Mouse (Mus musculus) gastrocnemius, adult 8-10 months (tissue): ENCODE measurements around the gene Trim61. TPM values are rescaled to one million over a fixed set of nuclear protein-coding genes. Genes with fewer than 3 reads are reported as not detected.
A peak's percentile ranks its signal among the peaks of the same experiment; 100 is the strongest.
"Not testable (repeated sequence)": the region's sequence is repeated elsewhere in the genome, so short reads cannot be mapped to it uniquely, and the experiment has no call there.

Experiments
- DNase-seq, 2 experiments: peaks; one replicate each; pipeline ENCODE4 v3.0.0; 2022; ENCODE audit warnings: low spot score in 2 of 2
- total RNA-seq, 4 experiments: library from RNA; stranded (reverse); gene quantifications; 2 replicates each; pipeline ENCODE4 v1.2.4; 2022

Trim61 gene
- total RNA-seq, result not detected

GRCm38 (mm10) chr8:65018423-65018822 lies at the start of gene Trim61, which contains the start of gene Trim60:
TSS of gene Trim61 (minus strand) at chr8:65018523.
TSS of gene Trim60 (minus strand) at chr8:65018584.
- no peak for DNase-seq

DNA sequence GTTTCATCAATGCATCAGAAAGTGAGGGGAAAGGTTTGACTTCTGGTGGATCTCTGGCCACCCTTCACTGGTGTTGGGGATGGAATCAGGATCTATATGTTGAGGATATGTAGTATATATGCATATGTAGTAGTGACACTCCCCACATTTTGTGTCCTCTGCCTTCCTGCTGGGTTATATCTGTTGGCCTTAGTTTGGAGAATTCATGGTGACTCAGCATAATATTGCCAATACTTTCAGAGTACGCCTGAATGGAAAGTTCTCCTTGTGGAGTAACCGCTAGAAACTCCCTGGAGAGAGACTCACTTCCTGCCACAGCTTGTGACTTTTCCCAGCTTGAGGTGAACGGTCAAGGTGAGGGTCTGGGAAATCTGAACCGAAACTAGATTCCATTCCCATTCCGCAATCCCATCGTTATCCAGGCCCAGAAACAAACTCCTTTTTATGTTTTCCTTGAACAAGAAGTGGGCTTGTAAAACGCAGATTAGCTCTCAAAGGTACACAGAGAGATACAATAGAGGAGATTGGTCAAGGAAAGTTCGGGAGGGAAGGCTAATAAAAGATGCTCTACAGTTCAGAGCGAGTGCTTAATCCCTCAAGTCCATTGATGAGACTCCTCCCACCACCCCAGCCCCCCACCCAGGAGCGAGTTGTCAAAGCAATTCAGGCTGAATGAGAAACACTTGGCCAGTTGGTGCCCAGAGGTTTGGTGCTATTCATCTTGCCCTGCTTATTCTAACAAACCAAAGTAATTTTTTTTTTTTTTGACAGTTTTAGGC lies 49.6 kb upstream of the Trim61 start:
- no peak for DNase-seq

DNA sequence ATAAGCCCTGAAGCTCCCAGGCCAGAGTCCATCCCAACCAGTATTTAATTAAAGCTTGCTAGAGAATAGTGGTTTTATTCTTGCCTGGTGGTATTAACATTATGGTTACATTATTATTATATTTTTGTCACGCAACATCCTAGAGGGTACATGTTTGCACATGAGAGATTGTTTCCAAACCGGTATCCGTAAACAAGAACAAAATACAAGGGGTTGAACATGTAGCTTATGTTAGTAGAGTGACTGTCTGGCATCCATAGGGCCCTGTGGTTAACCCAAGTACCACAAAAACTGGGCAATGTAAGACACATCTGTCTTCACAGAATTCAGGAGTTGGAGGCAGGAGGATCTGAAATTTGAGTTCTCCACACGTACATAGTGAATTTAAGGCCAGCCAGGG lies 48.7 kb upstream of the Trim61 start:
- no peak for DNase-seq

DNA sequence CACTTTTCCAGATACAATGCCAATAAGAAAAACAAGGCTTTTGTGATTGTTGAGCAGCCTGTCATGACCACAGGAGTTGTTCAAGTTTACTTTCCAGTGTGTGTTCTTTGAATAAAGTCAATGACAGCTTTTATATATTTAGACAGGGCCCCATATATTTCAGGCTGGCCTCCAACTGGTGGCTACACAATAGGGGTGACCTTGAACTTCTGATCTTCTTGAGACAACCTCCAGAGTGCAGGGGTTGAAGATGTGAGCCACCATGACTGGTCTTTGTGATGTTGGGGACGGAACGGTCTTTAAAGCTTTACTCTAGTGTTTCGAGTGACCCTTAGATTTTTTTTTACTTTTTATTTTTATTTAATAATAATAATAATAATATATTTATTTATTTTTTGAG lies 47.3 kb upstream of the Trim61 start:
- DNase-seq, result no peak

- DNase-seq, result no peak
Measured at GRCm38 (mm10) chr8:65064071-65064470, 45.7 kb upstream of the Trim61 start.

DNA sequence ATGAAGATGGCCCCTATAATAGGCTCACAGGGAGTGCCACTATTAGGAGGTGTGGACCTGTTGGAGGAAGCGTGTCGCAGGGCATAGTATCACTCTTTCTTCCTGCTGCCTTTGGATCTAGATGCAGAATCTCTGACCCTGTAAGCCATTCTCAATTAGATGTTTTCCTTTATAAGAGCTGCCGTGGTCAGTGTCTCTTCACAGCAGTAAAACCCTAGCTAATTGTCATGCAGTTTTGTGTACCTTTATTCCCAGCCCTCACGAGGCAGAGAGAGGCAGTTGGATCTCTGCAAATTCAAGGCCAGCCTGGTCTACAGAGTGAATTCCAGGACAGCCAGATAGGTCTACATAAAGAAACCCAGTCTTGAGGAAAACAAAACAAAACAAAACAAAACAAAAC lies 43.9 kb upstream of the Trim61 start:
- no peak for DNase-seq

GRCm38 (mm10) chr8:65056722-65057121 lies 38.4 kb upstream of the Trim61 start:
- no peak for DNase-seq

DNA sequence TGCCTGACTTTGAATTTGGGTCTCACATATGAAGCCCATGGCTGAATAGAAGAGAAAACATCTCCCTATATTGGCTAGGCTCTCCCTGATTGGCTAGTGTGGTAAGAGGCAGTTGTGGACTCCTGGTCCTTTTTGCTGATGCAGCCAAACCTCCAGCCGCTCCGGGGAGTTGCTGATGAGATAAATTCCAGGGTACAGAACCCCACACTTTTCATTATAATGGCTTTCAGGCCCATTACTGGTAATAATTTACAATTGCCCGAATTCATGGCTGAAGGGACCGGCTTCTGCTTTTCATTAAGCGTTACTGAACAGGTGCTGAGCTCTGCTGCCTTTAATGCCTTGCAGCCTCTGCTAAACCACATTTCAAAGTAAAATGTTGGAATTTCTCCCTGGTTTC lies 35.6 kb upstream of the Trim61 start:
- no peak for DNase-seq

GRCm38 (mm10) chr8:65053554-65053953 lies 35.2 kb upstream of the Trim61 start:
- no peak for DNase-seq

- DNase-seq, result no peak
Measured at GRCm38 (mm10) chr8:65047801-65048200, 29.5 kb upstream of the Trim61 start.

DNA sequence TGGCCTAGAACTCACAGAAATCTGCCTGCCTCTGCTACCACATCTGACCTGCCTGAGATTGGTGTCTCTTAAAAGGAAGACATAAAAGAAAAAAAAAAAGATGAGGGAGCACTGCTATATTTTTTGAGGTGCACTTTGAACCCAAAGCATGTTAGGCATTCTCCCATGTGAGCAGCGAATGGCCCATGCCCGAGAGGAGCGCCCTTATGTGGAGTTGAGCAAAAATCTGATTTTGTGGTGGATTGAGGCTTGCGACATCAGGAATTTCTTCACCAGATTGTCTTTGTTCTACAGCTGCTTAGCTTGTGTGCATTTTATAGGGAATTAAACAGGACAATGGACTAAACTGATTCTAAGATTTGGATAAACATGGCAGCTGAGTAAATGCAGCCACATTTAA lies 28.9 kb upstream of the Trim61 start:
- no peak for DNase-seq

DNA sequence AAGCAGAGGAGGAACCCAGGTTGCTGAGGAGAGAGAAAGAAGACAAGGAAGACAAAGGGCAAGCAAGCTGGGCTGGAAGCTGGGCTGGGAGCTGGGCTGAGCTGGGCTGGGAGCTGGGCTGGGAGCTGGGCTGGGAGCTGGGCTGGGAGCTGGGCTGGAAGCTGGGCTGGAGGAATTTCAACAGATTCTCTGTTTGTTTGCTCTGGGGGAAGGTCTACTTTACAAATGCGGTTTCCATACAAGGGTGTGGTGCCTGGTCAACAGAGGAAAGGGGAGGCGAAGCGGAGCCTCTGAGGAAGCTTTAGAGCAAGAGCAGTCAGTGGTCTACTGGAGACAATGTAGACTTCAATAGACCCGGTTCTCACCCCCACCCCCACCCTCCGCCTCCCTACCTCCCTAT lies 28.2 kb upstream of the Trim61 start:
- no peak for DNase-seq

- DNase-seq, result no peak
Measured at GRCm38 (mm10) chr8:65037117-65037533, 18.8 kb upstream of the Trim61 start, which contains the start of gene Apela. TSS of gene Apela (minus strand) at chr8:65037336.

DNA sequence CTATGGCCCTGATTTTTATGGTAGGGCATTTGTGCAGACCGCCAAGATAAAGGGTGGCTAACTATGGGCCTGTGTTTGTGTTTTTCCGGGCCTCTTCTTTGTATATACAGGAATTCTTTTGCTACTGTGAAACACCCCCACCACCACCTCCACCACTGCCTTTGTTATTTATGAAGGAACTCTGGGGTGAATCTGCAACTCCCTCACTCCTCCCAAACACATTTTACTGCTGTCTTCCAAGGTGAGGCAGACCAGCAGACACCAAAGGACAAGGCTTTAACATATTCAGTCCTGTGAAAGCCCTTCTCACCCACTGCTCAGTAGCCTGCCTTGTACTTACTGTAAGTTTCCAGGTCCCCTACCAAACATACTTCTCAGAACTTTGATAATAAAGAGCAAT lies 15.8 kb upstream of the Trim61 start:
- DNase-seq, result no peak

DNA sequence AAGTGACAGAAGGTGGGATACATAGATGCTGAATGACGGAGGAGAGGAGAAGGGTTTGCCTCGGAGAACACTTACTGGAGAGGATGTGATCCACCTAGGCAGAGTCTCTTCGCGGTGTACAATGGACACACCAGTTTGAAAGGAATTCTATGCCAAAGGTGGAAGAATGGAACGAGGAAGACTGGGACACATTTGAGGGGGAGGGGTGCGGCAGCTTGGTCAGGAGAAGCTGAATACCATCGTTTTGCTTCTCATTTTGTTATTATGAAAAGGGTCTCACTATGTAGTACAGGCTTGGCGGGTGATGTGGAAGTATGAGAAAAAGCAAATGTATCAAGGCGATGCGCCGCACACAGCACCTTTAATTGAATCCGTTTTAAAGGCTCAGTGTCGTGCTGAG lies 14.7 kb upstream of the Trim61 start:
- DNase-seq, result no peak

- no peak for DNase-seq
Measured at GRCm38 (mm10) chr8:65032107-65032506, 13.8 kb upstream of the Trim61 start.

DNA sequence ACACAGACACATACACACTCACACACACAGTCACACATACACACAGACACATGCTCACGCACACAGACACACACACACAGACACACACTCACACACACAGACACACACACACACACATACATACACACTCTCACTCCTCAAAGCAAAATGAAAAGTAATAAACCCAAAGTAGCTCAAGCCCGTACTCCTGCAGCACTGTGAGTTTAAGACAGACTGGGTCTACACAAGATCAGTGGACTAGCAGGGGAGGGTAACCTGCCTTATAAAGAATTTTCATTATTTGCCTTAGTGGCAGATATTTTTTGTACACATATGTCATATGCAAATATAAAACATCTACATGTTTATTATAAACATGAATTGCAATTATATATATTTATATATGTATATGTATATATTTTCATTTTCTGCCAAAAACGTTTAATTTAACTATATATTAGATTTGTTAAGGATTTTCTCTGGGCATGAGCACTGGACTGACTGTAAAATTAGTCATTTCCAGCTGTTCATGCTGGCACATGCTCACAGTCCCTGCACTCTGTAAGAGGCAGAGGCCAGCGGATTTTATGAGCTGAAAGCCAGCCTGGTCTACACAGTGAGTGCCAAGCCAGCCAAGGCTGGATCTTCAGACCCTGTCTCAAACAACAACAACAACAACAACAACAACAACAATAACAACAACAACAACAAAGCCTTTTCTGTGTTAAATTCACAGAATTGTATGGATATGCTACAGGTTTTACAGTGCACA lies 12.6 kb upstream of the Trim61 start:
- no peak for DNase-seq

DNA sequence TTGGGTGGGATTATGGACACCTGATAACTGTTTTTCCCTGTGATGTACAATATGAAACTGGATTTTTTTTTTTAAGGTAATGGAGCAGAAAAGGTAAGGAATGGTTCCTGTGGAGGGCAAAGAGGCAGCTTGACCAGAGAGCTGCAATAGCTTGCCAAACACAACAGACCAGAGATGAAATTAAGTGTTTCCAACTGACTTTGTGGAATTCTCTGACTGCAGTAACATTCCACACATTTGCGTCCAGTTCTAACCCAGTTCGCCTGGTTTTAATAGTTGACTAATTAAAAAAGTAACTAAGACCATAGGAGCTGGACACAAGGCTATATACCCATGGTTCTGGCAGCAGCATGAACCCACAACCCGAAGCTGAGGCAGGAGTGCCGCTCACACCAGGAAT lies 11.5 kb upstream of the Trim61 start:
- DNase-seq, result no peak

DNA sequence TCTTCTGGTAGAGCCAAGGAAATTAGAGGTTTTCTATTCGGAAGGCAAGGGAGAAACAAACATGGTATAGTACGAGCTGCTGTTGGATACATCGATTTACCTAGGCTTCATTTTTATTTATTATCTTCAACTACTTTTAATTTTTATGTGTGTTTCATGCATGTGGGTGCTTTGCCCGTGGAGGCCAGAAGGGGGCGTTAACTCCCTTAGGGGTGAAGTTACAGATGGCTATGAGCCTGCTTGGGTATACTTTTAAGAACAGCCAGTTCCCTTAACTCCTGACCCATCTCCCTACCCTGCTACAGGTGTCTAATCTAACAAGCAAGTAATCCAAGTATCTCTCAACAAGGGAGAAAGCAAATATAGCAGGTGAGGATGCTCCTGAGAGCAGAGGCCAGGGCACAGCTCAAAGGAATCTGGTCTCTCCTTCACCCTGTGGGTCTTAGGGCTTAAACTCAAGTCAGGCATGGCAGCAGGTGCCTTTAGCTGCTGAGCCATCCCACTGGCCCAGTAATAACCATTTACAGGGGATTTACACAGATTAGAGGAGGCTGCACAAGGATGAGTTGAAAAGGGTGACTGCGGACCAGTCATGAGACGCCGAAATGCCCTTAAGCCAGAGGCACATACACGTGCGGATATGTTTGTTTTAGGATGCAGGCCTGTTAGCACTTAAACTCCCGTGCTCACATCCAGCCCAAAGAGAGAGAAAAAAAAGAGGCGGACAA lies 10.8 kb upstream of the Trim61 start:
- DNase-seq, result no peak

DNA sequence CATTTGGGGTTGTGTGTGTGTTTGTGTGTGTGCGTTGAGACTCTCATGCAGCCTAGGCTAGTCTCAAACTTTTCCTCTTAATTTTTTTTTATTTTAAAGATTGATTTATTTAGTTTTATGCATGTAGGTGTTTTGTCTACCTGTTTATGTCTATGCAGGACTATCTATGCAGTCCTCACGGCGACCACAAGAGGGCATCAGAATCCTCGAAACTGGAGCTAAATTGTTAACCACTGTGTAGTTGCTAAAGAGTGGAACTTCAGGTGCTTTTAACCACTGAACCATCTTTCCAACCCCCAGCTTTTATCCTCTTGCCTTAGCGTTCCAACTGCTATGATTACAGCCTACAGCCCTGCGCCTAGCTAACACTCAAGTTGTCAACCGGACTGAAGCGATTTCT lies 4.2 kb upstream of the Trim61 start:
- peak; percentile 28 to 32 for DNase-seq

GRCm38 (mm10) chr8:65007616-65008015 lies 10.7 kb downstream of the Trim61 start:
- DNase-seq, result not testable (repeated sequence)

DNA sequence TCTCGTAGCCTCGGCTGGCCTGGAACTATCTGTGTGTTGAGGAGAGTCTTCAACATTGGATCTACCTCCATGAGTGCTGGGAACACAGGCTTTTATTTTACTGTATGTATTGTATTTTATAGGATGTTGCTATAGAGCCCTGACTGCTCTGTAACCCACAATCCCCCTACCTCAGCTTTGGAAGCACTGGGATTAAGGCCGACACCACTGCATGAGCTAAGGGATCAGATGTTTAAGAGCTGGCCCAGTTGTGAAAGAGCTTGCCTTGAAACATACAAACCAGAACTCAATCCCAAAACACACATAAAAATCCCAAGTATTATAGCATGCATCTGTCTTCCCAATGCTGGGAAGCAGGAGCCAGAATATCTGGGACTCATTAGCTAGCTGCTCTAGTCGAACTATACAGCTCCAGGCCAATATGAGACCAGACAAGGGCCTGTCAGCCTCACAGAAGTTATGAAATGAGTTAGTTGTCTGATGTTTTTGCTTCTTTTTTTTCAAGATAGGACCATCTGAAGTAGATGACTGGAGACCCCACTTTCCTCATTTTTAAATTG lies 19.4 kb downstream of the Trim61 start:
- no peak for DNase-seq
